Mouse (Mus musculus) ES-E14 (cell line): ENCODE measurements around the gene Pqlc2. TPM values are rescaled to one million over a fixed set of nuclear protein-coding genes. Genes with fewer than 3 reads are reported as not detected.

Experiments used
- DNase-seq: peaks from one replicate; pipeline ENCODE4 v3.0.0-alpha.2; 2013; ENCODE audit warnings: low read depth, low spot score
- H3K27ac ChIP-seq: 2 replicates; pipeline ENCODE4 v1.5.1; 2012; ENCODE audit warnings: low read depth, mild to moderate bottlenecking, low read length, moderate library complexity, mixed read lengths; ENCODE audit not compliant: poor library complexity, insufficient read depth, severe bottlenecking
- H3K36me3 ChIP-seq: 2 replicates; pipeline ENCODE4 v1.6.1; 2012; ENCODE audit warnings: mild to moderate bottlenecking, low read length, moderate library complexity, mixed read lengths; ENCODE audit not compliant: control insufficient read depth, poor library complexity, insufficient read depth, severe bottlenecking
- H3K4me1 ChIP-seq, 2 experiments: fragments of 150-350 bp in 1 of 2; sonication (generic) in 1 of 2; 2 replicates each; pipeline ENCODE4 v1.6.1; 2012; ENCODE audit warnings: low read length in 2 of 2, mild to moderate bottlenecking in 1 of 2, mixed read lengths in 1 of 2; ENCODE audit not compliant: control insufficient read depth in 2 of 2, insufficient read depth in 2 of 2, poor library complexity in 1 of 2
- H3K4me3 ChIP-seq, 2 experiments: fragments of 150-350 bp in 1 of 2; sonication (generic) in 1 of 2; 2 replicates each; pipeline ENCODE4 v1.5.1; 2012; ENCODE audit warnings: low read length in 2 of 2, low read depth in 1 of 2, mild to moderate bottlenecking in 1 of 2, mixed read lengths in 1 of 2; ENCODE audit not compliant: insufficient read depth in 1 of 2, poor library complexity in 1 of 2, severe bottlenecking in 1 of 2
- H3K9ac ChIP-seq: 2 replicates; pipeline ENCODE4 v1.6.1; 2012; ENCODE audit warnings: low read depth, mild to moderate bottlenecking, low read length, mixed read lengths; ENCODE audit not compliant: poor library complexity, insufficient read depth, severe bottlenecking
- H3K9me3 ChIP-seq: fragments of 150-350 bp; sonication (generic); 2 replicates; pipeline ENCODE4 v1.6.1; 2012; ENCODE audit warnings: low read depth, mild to moderate bottlenecking, low read length; ENCODE audit not compliant: control insufficient read depth, insufficient read depth
- CHD2 ChIP-seq: IDR thresholded peaks from 2 replicates; pipeline ENCODE4 v1.6.1; 2014; ENCODE audit warnings: mild to moderate bottlenecking, low read depth, low read length, inconsistent platforms
- HCFC1 ChIP-seq: IDR thresholded peaks from 2 replicates; pipeline ENCODE4 v1.6.1; 2012; ENCODE audit warnings: low read length, inconsistent platforms, borderline replicate concordance; ENCODE audit not compliant: insufficient read depth
- MAFK ChIP-seq: IDR thresholded peaks from 2 replicates; pipeline ENCODE4 v1.6.1; 2014; ENCODE audit warnings: mild to moderate bottlenecking, low read depth, low read length, inconsistent platforms; ENCODE audit not compliant: insufficient read depth
- ZC3H11A ChIP-seq: IDR thresholded peaks from 2 replicates; pipeline ENCODE4 v1.6.1; 2012; ENCODE audit warnings: low read depth, mild to moderate bottlenecking, inconsistent platforms, low read length, borderline replicate concordance
- ZNF384 ChIP-seq: IDR thresholded peaks from 2 replicates; pipeline ENCODE4 v1.6.1; 2012; ENCODE audit warnings: low read depth, low read length, inconsistent platforms
- in situ Hi-C, 2 experiments: fragments of 600-800 bp; cut with MboI; formaldehyde crosslinking; loops; one replicate each; pipeline ENCODE4 v1.15.1; 2025; ENCODE audit warnings: low sequenced_read_pairs in 2 of 2, inconsistent platforms in 1 of 2; ENCODE audit not compliant: unreplicated experiment in 2 of 2
- total RNA-seq: library from RNA; depleted of rRNA; stranded (reverse); fragments of 300-350 nt; gene quantifications from 2 replicates; pipeline ENCODE4 v1.2.3, GENCODE M21; 2012

Pqlc2 gene
- total RNA-seq, 1 experiment: 25.0 TPM

DNA sequence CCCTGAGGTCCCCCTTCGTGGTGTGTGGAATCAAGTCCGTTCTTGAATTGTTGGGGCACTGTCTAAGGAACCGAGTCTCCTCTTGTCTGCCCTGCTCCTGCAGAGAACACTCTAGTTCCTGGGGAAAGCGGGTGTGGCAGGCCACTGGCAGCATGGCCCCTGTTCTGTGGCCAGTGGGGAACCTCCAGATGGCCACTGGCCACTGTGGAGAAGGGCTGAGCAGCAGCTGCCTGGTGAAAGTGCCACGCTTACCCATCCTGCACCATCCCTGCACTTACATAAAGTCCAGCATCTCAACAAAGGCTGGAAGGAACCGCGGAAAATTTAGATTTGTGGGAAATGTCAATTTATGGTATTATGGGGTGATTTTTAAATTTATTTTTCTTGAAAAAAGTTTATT is 34.1 kb downstream of the Pqlc2 start:
- in situ Hi-C loops: loop anchor here in 1 of 2 experiments (25.0 kb wide), 1 partner anchor 189 kb away; the partner anchor contains the start of genes Htr6 and Nbl1
- Histone ChIP-seq H3K4me3 (no peak overlapping the region), H3K27ac (no peak overlapping the region), H3K36me3 (peaks cover 29% of the 10 kb centered on the region), H3K9me3 (no peaks in the 10 kb centered on the region), H3K4me1 (no peaks in the 10 kb centered on the region), H3K9ac (no peak overlapping the region)
- DNase-seq: no peak
- TF ChIP-seq HCFC1 (no peak), ZNF384 (no peak)

DNA sequence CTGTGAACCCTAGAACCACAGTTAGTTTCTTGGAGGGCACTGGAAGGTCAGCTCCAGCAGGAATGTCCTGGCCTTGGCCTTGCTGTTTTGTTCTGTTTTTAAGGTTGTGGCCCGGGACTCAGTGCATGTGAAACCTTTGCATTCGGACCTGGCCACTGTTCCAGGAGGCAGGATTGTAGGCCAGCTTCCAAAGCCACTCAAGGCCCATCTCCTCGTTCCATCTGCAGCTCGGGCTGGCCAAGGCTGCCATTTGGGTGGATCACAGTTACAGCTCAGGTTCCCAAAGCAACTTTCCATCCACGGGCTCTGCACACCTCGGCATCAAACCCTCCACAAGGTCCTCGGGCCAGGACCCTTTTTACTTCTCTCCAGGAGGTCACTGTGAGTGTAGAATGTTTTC is 35.9 kb downstream of the Pqlc2 start:
- TF ChIP-seq HCFC1 (no peak), ZC3H11A (no peak)
- H3K27ac ChIP-seq: no peak overlapping the region
- DNase-seq: no peak
- no peaks in the 10 kb centered on the region; a peak in 1 of 4 replicates for H3K4me1 ChIP-seq
- no peak overlapping the region for H3K4me3 ChIP-seq
- no peak overlapping the region for H3K9ac ChIP-seq
- in situ Hi-C loops: no loop called here
- no peaks in the 10 kb centered on the region for H3K9me3 ChIP-seq
- H3K36me3 ChIP-seq: peaks cover 15% of the 10 kb centered on the region

DNA sequence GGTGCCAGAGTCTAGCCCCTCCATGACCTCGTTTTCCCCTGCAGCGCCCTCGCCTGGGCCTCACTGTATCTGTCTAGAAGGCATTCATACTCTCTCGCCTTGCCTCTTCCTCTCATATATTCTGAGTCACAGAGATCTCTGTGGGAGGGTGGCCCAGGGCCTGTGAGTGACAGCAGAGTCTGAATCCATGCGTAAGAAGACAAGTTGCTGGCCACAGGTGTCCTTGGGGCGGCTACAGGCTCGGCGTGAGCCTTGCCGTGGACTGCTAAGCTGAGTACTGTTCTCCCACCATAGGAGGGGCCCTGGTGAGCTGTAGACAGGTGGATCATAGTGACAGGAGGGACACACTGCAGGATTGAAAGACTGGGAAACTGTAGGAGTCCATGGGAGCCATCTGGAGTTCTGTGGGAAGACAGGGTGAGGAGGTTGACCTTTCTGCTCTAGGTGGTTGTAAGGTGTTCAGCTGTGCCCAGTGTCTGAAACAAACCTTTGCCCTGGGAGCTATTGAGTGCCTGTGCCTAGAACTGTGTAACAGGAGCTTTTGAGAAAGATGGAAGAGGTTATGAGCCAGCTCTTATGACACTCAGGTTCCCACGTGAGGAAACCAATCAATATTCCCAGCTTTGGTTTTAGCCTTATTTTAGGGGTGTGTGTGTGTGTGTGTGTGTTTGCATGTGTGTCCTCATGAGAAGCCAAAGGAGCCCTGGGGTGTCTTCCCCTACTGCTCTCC is 37.4 kb downstream of the Pqlc2 start:
- no peak overlapping the region for H3K4me3 ChIP-seq
- no peak overlapping the region for H3K27ac ChIP-seq
- no peaks in the 10 kb centered on the region for H3K9me3 ChIP-seq
- TF ChIP-seq HCFC1 (no peak), ZC3H11A (no peak), ZNF384 (no peak), CHD2 (no peak), MAFK (no peak)
- H3K4me1 ChIP-seq: no peaks in the 10 kb centered on the region; a peak in 1 of 4 replicates
- no peak overlapping the region for H3K9ac ChIP-seq
- H3K36me3 ChIP-seq: peaks cover 25% of the 10 kb centered on the region
- in situ Hi-C loops: no loop called here
- DNase-seq: no peak

DNA sequence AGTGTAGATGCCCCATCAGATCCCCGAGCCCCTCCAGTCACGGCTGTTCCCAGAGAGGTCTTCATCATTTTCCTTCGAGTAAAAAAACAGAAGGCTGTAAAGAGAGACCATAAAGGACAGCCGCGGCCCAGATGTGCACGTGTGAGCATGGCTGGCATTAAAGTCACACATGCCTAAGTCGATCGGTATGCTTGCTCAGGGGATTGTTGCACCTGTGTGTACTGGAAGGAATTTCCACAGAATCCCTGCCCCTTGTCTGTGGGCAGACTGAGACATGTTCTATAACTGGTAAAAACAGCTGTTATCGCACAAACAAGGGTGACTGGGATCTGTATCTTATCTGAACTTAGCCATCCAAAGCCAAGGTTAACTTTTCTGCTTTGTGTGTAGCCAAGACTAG is 38.9 kb downstream of the Pqlc2 start:
- H3K9me3 ChIP-seq: no peaks in the 10 kb centered on the region
- in situ Hi-C loops: no loop called here
- peaks cover 29% of the 10 kb centered on the region for H3K36me3 ChIP-seq
- H3K4me3 ChIP-seq: no peak overlapping the region
- H3K9ac ChIP-seq: no peak overlapping the region
- TF ChIP-seq ZNF384: no peak
- no peak for TF ChIP-seq ZC3H11A
- no peak for TF ChIP-seq CHD2
- no peak for TF ChIP-seq MAFK
- TF ChIP-seq HCFC1: no peak
- no peak for DNase-seq
- H3K4me1 ChIP-seq: no peaks in the 10 kb centered on the region; a peak in 1 of 4 replicates
- no peak overlapping the region for H3K27ac ChIP-seq

DNA sequence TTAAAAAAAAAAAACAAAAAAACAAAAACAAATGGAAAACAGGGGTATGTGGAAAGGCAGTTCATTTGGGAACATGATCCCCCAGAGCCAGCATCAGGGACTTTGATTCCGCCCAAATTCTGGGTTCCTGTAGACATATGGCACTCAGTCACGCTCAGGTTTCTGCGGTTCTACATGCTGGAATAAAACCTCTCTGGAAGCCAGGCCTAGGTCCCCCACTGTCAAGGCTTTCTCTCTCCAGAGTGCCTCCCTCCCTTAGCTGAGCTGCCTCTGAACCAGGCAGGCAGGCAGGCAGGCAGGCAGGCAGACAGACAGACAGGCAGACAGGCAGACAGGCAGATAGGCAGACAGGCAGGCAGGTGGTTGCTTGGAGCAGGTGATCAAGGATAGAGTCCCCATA is 40.3 kb downstream of the Pqlc2 start:
- H3K4me3 ChIP-seq: no peak overlapping the region
- in situ Hi-C loops: no loop called here
- no peak overlapping the region for H3K9ac ChIP-seq
- H3K27ac ChIP-seq: no peak overlapping the region
- H3K36me3 ChIP-seq: peaks cover 31% of the 10 kb centered on the region
- no peaks in the 10 kb centered on the region for H3K9me3 ChIP-seq
- DNase-seq: no peak
- H3K4me1 ChIP-seq: no peaks in the 10 kb centered on the region; a peak in 1 of 4 replicates
- TF ChIP-seq MAFK (no peak), ZNF384 (no peak), HCFC1 (no peak), CHD2 (no peak), ZC3H11A (no peak)
